Mouse (Mus musculus) c-Kit-positive CD71-positive TER-119-negative erythroid progenitor cells, embryonic 14.5 days (primary cell): ENCODE measurements around the gene Decr2.
A peak's percentile ranks its signal among the peaks of the same experiment; 100 is the strongest.
"Not testable (repeated sequence)": the region's sequence is repeated elsewhere in the genome, so short reads cannot be mapped to it uniquely, and the experiment has no call there.

Experiments used
- DNase-seq: peaks from one replicate; pipeline ENCODE4 v3.0.0-alpha.2; 2013; ENCODE audit warnings: low read depth

Decr2 gene

DNA sequence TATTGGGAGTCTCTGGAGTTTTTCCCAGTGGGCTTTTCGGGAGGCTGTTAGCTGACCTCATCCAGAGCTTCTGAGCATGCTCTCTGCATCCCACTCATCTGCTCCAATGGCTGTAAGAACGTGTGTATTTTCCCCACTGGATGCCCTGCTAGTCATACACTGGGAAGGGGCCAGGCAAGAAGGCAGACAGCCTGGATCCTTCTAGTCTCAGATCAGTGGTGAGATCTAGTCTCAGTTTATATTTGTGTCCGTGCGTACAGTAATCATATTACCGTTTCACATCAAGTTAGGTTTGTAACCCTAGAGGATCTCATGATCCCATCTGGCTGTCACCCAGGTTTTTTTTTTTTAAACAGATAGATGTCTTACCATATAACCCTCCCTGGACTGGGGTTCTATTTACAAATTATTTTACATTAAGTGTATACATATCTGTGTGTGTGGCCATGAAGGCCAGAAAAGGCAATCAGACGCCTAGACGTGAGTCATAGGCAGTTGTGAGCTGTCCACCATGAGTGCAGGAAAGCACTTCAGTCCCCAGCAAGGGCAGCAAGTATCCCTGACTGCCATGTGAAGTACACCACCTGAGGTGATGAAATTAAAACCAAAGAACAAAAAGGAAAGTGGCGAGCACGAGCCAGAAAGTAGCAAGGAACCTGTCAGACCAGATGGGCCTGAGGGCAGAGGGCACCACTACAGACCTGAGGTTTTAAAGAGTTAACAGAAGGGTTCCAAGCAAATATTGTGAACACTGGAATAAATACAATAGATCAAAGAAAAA lies 32.2 kb downstream of the Decr2 start:
- DNase-seq = no peak

DNA sequence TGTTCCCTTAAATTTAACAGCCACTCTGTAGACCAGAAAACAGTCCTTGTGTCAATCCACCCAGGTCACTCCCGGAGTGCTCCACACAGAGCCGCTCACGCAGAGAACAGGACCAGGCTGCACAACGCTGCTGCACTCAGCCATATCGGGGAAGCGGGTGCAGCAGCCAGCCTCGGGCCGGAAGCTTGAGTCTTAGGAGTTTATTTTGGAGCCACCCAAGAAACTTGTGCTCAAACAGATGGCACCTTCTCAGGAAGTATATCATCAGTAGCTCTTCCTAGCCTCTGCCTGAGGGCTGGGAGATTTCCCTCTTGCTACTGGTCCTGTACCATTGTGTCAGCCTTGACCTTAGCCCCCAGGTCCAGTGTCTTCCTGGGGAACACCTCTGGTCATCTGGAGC lies 32.9 kb downstream of the Decr2 start:
- DNase-seq = no peak

DNA sequence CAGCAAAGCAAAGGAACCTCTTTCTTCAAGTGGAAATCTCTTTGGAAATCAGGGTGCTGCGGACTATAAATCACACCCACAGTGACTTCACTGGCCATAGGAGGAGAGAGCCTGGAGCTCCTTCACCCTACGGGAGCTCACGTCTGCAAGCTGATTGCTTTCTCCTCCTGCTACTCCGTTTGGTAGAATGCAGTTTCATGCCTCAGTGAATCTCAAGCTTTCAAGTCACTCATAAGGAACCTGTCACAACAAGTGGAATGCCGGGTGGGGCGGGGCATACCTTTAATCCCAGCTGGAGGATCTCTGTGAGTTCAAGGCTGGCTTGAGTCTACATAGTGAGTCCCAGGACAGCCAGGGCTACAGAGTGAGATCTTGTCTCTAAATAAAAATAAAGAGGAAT lies 35.0 kb downstream of the Decr2 start:
- no peak for DNase-seq

DNA sequence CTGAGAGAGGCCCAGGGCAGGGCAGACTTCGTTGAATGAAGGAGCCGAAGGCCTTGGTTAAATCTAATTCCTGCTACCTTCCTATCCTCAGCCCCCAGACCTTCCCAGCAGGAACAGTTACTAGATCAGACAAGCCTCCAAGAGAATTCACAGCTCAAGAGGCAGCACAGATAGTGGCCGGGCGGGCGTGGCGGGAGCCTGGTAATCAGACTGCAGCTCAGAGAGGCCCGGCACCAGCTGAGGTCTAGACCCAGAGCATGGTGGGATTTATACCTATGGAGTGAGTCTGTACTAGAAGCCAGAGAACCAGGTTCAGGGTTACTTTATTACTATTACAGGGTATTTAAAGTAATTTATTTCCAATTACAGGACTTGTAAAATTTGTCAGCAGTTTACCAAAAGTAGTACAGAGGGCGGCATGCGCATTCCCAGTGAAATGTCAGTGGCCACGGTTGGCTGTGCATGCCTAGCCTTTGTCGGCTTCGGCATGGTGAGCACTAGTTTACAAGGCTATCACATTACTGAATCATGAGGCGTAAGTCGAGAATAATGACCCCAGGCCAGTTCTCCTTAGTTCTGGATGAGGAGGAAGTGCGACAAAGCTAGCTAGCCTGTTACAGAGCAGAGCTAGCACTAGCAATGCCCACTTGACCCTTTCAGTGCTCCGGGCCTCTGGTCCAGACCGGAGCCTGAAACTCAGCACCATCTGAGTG lies 35.8 kb downstream of the Decr2 start:
- DNase-seq = no peak

DNA sequence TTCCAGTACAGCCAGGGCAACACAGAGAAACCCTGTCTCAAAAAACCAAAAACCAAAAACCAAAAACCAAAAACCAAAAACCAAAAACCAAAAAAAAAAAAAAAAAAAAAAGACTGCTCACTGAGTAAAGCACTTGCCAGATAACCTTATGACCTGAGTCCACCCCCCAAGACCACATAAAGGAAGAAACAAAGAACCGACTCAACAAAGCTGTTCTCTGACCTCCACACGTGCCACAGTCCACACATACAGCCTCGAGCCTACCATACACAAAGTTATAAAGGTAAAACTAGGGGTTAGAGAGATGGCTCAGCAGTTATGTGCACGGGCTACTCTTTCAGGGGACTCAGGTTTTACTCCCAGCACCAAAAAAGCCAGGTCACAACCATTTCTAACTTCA lies 37.4 kb downstream of the Decr2 start:
- DNase-seq = no peak

DNA sequence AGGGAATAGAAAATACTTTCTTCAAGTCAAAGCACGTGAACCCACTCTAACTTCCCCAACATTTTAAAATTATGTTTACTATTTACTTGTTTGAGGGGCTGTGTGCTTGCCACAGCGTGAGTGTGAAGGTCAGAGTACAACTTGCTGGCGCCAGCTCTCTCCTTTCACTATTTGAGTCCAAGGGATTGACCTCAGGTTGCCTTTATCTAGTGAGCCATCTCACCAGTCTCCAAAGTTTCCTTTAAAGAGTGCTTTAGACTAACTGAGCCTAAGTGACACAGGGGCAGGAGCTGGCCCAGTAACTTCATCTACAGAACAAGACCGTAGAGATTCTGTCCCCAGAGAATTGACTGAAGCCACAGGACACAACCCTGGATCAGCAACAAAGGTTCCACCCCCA lies 38.1 kb downstream of the Decr2 start:
- no peak for DNase-seq

DNA sequence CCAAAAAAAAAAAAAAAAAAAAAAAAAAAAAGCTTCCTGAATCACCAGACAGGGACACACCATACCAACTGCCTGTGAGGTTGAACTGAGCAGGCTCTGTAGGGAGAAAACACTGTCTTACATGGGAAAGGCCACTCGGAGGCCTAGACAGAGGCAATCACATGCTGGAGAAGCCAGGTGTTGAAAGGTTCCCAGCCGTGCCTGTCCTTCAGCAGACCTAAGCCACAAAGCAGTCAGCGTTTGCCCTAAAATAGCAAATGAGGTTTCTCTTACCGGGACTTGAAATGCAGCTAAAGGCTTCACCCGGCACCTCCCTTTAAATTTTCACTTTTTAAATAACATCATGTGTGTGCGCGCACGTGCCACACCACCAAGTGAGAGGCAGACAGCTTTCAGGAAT lies 42.0 kb downstream of the Decr2 start:
- no peak for DNase-seq

DNA sequence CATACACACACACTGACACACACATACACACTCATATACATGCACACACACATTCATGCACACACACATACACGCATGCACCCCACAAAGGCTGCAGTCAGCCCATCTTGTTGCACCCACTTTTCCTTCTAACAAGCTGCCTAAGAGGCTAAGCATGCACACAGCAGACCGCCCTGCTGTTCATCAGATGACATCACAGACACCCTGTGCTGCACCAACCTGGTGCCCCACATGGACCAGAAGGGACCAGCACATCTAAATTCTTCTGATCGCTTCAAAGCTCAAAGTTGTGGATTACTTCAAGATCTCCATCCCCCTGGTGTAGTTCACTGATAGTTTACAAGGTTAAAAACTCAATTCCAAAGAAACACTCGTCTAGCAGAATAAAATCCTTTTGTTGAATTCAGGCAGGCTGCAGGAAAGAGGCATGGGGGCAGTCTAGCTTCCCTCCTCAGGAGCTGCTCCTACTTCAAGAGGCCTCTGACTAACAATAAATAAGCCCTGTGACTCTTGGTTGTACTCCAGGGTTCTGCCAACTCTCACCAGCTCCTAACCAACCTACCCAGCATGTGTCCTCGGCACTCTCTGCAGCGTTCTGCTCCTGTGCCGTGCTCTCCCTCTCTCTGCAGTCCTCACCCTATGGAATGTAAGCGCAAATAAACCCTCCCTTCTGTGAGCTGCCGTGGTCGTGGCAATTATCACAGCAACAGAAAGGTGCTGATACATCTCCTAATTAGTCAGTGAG lies 43.7 kb downstream of the Decr2 start:
- DNase-seq = no peak

DNA sequence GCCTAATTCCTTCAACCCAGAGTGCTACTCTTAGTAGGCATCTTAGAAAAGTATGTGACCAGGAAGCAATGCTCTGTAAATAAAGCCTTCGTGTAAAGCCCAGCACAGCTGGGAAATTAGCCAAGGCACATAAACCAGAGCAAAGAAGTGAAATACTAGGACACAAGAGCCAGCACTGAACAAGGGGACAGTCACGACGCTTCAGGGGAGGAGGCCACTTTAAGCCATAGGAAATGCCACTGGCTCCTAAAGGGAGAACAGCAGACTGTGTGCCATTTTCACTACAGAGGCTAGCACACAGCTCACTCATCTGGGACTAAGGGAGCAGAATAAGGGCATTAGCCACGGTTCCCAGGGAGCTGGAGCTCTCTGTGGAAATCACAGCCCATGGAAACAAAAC lies 44.9 kb downstream of the Decr2 start:
- DNase-seq = no peak

DNA sequence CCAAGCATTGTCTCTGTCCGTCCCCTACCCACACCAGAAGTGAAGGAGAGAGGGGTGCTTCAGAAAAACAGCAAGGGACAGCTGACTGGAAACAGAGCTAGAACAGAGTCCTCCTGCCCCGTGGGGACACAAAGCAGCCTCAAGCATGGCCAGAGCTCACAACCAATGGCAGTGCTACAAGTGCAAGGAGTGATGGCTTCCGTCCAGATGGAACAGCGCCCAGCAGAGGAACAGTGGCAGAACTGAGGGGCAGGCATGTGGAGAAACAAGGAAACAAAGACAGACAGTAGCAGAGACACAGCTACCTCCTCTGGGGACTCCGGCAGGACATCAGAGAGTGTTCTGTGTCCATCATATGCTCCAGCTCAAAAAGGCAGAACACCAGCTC lies 46.9 kb downstream of the Decr2 start:
- no peak for DNase-seq

DNA sequence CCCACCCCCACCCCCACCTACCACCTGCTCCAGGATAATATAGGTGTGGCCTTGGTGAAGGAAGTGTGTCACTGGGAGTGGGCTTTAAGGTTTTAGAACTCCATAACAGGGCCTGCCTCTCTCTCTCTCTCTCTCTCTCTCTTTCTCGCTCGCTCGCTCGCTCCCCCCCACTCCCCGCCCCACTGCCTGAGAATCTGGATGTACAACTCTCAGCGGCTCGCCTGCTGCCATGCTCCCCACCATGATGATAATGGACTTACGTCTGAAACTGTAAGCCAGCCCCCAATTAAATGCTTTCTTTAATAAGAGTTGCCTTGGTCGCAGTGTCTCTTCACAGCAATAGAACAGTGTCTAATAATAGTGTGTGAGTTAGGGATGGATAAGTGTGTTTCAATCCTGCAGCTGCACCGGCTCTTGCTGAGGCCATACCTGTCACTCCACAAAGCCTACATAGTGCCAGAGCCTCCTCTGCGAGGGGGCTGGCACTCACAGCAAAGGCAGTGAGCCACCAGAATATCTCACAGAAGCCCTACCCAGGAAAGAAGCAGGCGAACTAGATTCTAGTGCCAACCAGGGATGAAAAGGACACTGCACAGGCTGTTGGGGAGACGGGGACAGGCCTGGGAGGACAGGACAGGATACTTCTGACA lies 47.4 kb downstream of the Decr2 start:
- DNase-seq = no peak

DNA sequence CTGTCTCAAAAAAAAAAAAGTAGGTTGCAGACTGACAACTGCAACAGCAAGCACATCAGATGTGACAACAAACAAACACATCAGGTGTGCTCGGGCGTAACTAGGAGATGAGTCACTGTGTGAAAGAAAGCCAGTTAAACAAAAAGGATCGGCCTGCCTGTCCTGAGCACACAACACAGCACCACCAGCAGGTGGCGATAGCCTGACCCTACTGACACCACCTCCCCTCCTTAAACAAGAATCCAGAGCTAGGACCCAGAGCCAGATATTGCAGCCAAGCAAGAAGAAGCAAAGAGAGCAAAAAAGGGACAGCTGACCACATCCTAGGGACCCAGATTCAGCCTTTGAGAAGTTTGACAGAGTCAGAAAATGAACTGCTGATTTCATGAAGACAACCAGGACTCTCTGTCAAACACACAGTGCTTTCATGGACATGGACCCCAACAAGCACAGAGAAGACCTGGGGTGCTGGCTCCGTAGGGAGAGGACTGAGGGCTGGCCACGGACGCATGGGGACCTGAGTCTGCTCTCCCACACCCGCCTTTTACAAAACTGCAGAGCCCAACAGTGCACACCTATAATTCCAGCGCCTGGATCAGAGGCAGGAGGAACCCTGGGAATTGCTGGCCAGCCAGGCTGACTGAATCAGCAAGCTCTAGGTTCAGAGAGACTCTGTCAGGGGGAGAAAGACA lies 48.9 kb downstream of the Decr2 start:
- DNase-seq = peak; percentile 48

DNA sequence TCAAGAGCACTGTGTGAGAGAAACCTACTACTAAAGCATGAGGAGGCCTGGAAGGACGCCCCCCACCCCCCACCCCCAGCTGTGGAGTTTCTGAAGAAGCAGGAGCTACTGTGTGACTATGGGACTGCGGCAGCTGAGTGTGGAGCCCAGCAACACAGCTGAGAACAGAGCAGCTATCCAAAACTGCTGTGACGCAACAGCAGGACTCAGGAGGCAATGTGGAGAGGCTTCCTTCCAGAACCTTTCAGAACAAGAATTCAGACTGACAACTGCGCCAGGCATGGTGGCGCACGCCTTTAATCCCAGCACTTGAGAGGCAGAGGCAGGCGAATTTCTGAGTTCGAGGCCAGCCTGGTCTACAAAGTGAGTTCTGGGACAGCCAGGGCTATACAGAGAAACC lies 49.4 kb downstream of the Decr2 start:
- DNase-seq = not testable (repeated sequence)

DNA sequence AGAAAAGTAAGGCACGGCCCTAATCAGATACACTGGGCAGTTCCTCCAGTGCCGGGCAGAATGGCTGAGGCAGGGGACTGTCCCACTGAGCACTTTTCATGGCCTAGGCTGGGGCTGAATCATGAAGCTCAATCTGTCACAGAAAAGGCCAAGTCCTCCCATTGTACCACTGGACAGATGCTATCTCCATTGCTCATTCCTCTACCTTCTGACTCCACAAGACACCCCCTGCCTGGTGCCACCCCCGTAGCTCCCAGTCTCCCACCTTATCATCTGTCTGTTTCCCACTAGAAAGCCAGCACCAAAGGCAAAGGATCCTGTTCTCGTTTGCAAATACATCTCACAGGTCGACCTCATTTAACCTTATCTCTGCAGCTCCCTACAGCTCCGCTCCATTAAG lies 58.1 kb downstream of the Decr2 start:
- DNase-seq = no peak

DNA sequence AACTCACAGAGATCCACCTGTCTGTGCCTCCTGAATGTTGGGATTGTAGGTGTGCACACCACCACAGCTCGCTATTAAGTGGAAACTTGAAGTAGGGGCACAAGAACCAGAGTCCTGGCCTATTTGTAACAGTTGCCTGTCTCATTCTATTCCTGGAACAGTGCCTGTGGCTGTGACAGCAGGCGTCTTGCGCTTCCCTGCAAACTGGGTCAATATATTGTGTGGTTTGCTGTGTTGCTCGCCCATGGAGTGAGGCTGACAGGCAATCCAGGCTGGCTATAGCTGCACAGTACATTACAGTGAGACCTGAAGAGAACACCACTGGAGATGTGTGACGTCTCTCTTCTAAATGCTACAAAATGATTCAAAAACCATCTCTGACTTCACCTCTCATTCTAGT lies 58.6 kb downstream of the Decr2 start:
- no peak for DNase-seq
